Mouse (Mus musculus) ovary, postnatal 14 days (tissue): ENCODE results near the gene Sema4g.
"Not testable (repeated sequence)": the region's sequence is repeated elsewhere in the genome, so short reads cannot be mapped to it uniquely, and the experiment has no call there.

Experiments used
- DNase-seq: peaks from one replicate; pipeline ENCODE4 v3.0.0; 2022; ENCODE audit warnings: low spot score

Gene Sema4g

GRCm38 (mm10) chr19:45024775-45025174 is 35.9 kb downstream of the Sema4g start:
- no peak for DNase-seq

- DNase-seq, result no peak
Measured at GRCm38 (mm10) chr19:45025937-45026568, 37.2 kb downstream of the Sema4g start.

GRCm38 (mm10) chr19:45026958-45027670 is 38.2 kb downstream of the Sema4g start:
- no peak for DNase-seq

GRCm38 (mm10) chr19:45027848-45028247 is 38.9 kb downstream of the Sema4g start:
- no peak for DNase-seq

- DNase-seq, result no peak
Measured at GRCm38 (mm10) chr19:45028746-45029145, 39.8 kb downstream of the Sema4g start.

GRCm38 (mm10) chr19:45029571-45029970 is 40.7 kb downstream of the Sema4g start:
- DNase-seq, result no peak

GRCm38 (mm10) chr19:45030111-45030510 is 41.2 kb downstream of the Sema4g start:
- DNase-seq, result peak; percentile 58

GRCm38 (mm10) chr19:45030746-45031693 is 42.1 kb downstream of the Sema4g start:
- DNase-seq, result peak; percentile 79

GRCm38 (mm10) chr19:45031780-45032179 is 42.9 kb downstream of the Sema4g start:
- DNase-seq, result peak; percentile 75

GRCm38 (mm10) chr19:45032570-45033332 is 43.9 kb downstream of the Sema4g start:
- no peak for DNase-seq

GRCm38 (mm10) chr19:45036867-45037266 is 48.0 kb downstream of the Sema4g start:
- DNase-seq, result no peak

GRCm38 (mm10) chr19:45038198-45038597 is 49.3 kb downstream of the Sema4g start:
- DNase-seq, result not testable (repeated sequence)

- DNase-seq, result no peak
Measured at GRCm38 (mm10) chr19:45040214-45040613, 51.3 kb downstream of the Sema4g start.

- no peak for DNase-seq
Measured at GRCm38 (mm10) chr19:45044389-45044927, 55.6 kb downstream of the Sema4g start.

GRCm38 (mm10) chr19:45045236-45045635 is 56.3 kb downstream of the Sema4g start:
- DNase-seq, result no peak

GRCm38 (mm10) chr19:45045651-45046050 is 56.8 kb downstream of the Sema4g start, which contains the start of gene Pdzd7:
Pdzd7 (minus strand) TSS chr19:45045717.
- DNase-seq, result no peak

- peak; percentile 64 for DNase-seq
Measured at GRCm38 (mm10) chr19:45046523-45047321, 57.8 kb downstream of the Sema4g start.

- DNase-seq, result peak; percentile 94
Measured at GRCm38 (mm10) chr19:45047417-45047934, 58.6 kb downstream of the Sema4g start, which contains the start of gene Sfxn3. Sfxn3 (plus strand) TSS chr19:45047503.

GRCm38 (mm10) chr19:45047935-45048643 is 59.2 kb downstream of the Sema4g start:
- no peak for DNase-seq
